In the genomic region with DNA sequence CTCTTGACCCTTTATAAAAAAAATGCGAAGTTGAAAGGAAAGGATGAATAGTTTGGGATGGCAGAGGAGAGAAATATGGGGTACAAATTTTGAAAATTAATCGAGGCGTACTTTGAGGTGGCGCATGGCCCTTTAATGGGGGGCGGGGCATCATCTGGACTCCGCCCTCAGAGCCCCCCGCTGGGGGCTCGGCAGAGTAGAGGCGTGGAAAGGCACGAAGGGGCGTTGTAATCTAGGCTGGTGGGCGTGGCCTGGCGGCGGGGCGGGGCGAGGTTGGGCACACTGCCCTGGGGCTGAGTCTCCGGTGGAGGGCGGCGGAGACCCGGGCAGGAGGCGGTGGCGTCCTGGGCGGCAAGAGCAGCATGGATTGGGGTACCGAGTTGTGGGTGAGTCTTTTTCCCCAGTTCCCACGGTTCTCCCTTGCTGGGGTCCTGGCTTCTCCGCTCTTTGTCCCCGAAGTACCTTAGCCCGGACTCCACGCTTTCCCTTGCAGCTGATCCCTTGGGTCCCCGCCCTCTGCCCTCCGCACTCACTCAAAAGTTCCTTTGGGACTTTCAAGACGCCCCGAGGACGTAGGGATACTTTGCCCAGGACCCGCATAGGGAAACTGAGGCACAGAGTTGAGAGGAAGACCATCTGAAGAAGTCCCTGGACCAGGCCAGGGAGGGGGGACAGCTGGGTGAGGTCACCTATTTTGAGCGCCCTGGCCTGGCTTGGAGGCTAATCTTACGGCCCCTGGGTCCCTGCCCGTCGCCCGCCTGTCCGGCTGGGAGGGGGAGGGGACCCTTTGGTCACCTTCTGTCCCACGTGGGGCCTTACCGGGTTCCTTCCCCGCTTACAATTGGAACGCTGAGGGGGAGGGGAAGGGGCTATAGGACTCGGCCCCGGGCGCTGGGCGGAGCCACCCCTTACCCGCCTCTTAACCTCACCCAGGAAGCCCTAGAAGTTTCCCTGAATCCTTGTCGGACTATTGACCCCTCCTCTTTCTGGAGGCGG, we compare ENCODE assay signal across 8 mouse cellular contexts. TPM values are rescaled to one million over a fixed set of nuclear protein-coding genes. Genes with fewer than 3 reads are reported as not detected.
DNase-seq lines count a peak whose midpoint lies in the region; ATAC-seq and TF ChIP-seq lines count a peak whose summit lies in the region.

A gene (plus strand): TSS at position 270 of the 996 bp plus-strand sequence.

- WGBS in embryonic facial prominence, embryonic 10.5 days, result under 1% methylated on average over 52 of the region's 52 CpGs
- WGBS in intestine, postnatal 0 days, result under 1% methylated on average over 52 of the region's 52 CpGs
- under 1% methylated on average over 45 of the region's 52 CpGs for WGBS in midbrain, embryonic 10.5 days

- H3K27me3 ChIP-seq in embryonic facial prominence, embryonic 10.5 days (replicated peaks; ENCODE audit: low read depth, poor library complexity, severe bottlenecking), result no peaks in the 10 kb centered on the region
- no peaks in the 10 kb centered on the region for H3K27me3 ChIP-seq in intestine, postnatal 0 days (replicated peaks; ENCODE audit: control insufficient read depth, insufficient read depth, low read length)
- H3K27me3 ChIP-seq in midbrain, embryonic 10.5 days (ENCODE audit: low read depth, poor library complexity, severe bottlenecking), result no peaks in the 10 kb centered on the region

- peak; percentile 65 for TF ChIP-seq CTCF in intestine, postnatal 0 days (IDR thresholded peaks at IDR 0.05; ENCODE audit: low read depth)

- H3K4me3 ChIP-seq in embryonic facial prominence, embryonic 10.5 days, result peak within 1 kb of the TSS; percentile 82
- H3K4me3 ChIP-seq in intestine, postnatal 0 days (ENCODE audit: low read depth, low read length), result peak within 1 kb of the TSS; percentile 88
- H3K4me3 ChIP-seq in midbrain, embryonic 10.5 days, result peak within 1 kb of the TSS; percentile 81

- peak; percentile 100 for DNase-seq in adrenal gland, postnatal 10 days
- peak; percentile 97 for DNase-seq in embryonic facial prominence, embryonic 10.5 days (ENCODE audit: low spot score)
- DNase-seq in left cerebral cortex, postnatal 36 days (ENCODE audit: low spot score in 2 of 2), result peak; percentile 79 to 82
- DNase-seq in midbrain, embryonic 10.5 days (ENCODE audit: low spot score), result peak; percentile 96
- DNase-seq in right cerebral cortex, postnatal 36 days (ENCODE audit: low spot score in 2 of 2), result peak; percentile 66 to 74
- peak; percentile 96 to 99 for DNase-seq in urinary bladder, postnatal 4 days (ENCODE audit: low spot score in 2 of 2)

- H3K36me3 ChIP-seq in embryonic facial prominence, embryonic 10.5 days (replicated peaks), result peaks cover 23% of the 10 kb centered on the region
- H3K36me3 ChIP-seq in intestine, postnatal 0 days (ENCODE audit: control insufficient read depth, insufficient read depth), result peaks cover 14% of the 10 kb centered on the region
- peaks cover 21% of the 10 kb centered on the region for H3K36me3 ChIP-seq in midbrain, embryonic 10.5 days

- H3K9me3 ChIP-seq in embryonic facial prominence, embryonic 10.5 days, result no peaks in the 10 kb centered on the region
- H3K9me3 ChIP-seq in intestine, postnatal 0 days (ENCODE audit: control insufficient read depth), result no peaks in the 10 kb centered on the region
- no peaks in the 10 kb centered on the region for H3K9me3 ChIP-seq in midbrain, embryonic 10.5 days (replicated peaks)

- H3K27ac ChIP-seq in embryonic facial prominence, embryonic 10.5 days (replicated peaks), result peak within 1 kb of the TSS; percentile 89
- peak within 1 kb of the TSS; percentile 78 for H3K27ac ChIP-seq in intestine, postnatal 0 days (ENCODE audit: low read depth, low read length)
- H3K27ac ChIP-seq in midbrain, embryonic 10.5 days (replicated peaks), result peak within 1 kb of the TSS; percentile 95

- peak within 1 kb of the TSS; percentile 64 for H3K9ac ChIP-seq in intestine, postnatal 0 days (ENCODE audit: low read depth, low read length)

- peak within 1 kb of the TSS; percentile 92 for H3K4me2 ChIP-seq in intestine, postnatal 0 days (replicated peaks; ENCODE audit: low read depth)

- H3K4me1 ChIP-seq in embryonic facial prominence, embryonic 10.5 days, result peaks cover 34% of the 10 kb centered on the region
- peaks cover 8% of the 10 kb centered on the region; the same call in 1 of the 2 replicates for H3K4me1 ChIP-seq in intestine, postnatal 0 days (replicated peaks; ENCODE audit: control insufficient read depth, insufficient read depth, low read length)
- H3K4me1 ChIP-seq in midbrain, embryonic 10.5 days, result peaks cover 38% of the 10 kb centered on the region

- peak; percentile 48 for ATAC-seq in granulocyte monocyte progenitor cell, adult 5-6 weeks (replicated peaks; ENCODE audit: poor library complexity, severe bottlenecking)
- ATAC-seq in intestine, postnatal 0 days, result peak; percentile 65

- intact Hi-C loops in left cerebral cortex, postnatal 36 days (cut with DNase I), result loop anchor here (2.0 to 10.0 kb wide), 2 partner anchors 25 to 245 kb away; a partner anchor contains a TSS

RNA-seq across cellular contexts. Expression of the gene that starts here (rescaled TPM):
- total RNA-seq in adrenal gland, postnatal 10 days (2021), result 10 to 100 TPM; 39.2 to 56.6 TPM
- 37.4 and 42.2 TPM in 2 replicates for polyA plus RNA-seq in embryonic facial prominence, embryonic 10.5 days (2016; fragmentation: Nextera tagmentation; extraction: Ambion mirVana)
- 8.3 and 9.9 TPM in 2 replicates for total RNA-seq in granulocyte monocyte progenitor cell, adult 5-6 weeks (2014; fragmentation: Nextera tagmentation)
- 5.6 and 8.6 TPM in 2 replicates for total RNA-seq in granulocyte monocyte progenitor cell, adult 5-6 weeks (2017)
- polyA plus RNA-seq in intestine, postnatal 0 days (2015; fragmentation: Nextera tagmentation; extraction: Ambion mirVana), result 26.3 and 31.6 TPM in 2 replicates
- total RNA-seq in left cerebral cortex, postnatal 36 days (2021), result 1 to 10 TPM; 5.3 to 9.2 TPM
- 34.0 and 42.1 TPM in 2 replicates for polyA plus RNA-seq in midbrain, embryonic 10.5 days (2016; fragmentation: Nextera tagmentation; extraction: Ambion mirVana)

Comparison
In these comparisons a context has a peak if more than half of its experiments do, and no peak if none do; other contexts are left out.
1. Peak in every context shown above with its lines: DNase-seq, ATAC-seq, H3K4me3 ChIP-seq and H3K27ac ChIP-seq.